Mouse (Mus musculus) brain, adult 2 months (tissue): ENCODE results near the gene Morc3.
A peak's percentile ranks its signal among the peaks of the same experiment; 100 is the strongest.

ENCODE experiments used
- DNase-seq: peaks from one replicate; pipeline ENCODE4 v3.0.0; 2011; ENCODE audit warnings: low read depth, low spot score

Gene Morc3

DNA sequence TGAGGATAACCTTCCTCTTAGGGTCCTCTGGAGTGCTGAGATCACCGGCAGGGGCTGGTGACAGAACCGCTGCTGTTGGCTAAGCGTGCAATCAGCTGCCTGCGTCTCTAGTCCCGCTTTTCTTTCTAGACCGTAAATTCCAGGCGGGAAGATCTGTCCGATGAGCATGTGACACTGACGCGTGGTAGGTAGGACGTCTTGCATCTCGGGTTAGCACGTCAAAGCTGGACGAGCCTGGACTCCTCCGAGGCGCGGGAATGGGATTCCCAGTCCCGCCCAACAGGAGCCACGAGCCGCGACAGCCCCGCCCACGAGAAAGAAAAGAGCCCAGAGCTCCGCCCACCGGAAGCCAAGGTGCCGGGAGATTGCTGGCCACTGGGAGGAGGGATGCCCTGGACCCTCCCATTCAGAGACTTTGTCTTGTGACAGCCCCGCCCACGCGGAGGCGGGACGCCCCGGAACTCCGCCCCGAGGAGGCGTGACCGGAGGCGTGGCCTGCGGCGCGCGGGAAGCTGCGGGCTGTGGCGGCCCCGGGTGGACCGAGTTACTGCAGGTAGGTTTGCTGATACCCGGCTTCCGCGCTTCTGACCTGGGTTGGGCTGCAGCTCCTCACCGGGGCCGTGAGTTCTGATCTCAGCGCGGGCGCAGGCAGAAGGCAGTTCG lies 51.6 kb downstream of the Morc3 start, which contains the start of gene Chaf1b:
Gene Chaf1b (plus strand): TSS at position 479 of the 663 bp plus-strand sequence.
- DNase-seq, result peak; percentile 97

DNA sequence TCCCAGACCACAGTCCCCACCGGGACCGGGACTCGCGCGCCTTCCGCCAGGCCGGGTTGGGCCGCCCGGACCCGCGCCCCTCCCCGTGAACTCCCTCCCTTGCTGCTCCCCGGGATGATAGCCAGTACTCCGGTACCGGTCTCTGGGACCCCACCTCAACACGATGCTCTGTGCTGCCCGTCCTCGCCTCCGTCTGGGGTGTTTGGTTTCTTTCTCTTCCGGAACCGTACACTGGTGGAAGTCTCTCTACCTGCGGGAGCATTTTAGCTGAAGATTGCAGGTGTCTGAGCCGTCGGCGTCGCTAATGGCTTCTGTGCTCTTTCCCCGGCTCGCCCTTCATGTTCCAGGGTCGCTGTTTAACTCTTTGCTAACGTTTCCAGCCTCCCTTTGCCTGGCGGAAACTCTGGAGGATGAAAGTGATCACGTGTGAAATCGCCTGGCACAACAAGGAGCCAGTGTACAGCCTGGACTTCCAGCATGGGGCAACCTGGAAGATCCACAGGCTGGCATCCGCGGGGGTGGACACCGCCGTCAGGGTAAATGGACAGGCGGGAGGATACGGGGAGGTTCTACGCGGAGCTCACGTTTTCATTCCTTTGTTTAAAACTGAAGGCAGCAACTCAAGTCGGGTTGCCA lies 52.3 kb downstream of the Morc3 start:
- DNase-seq, result no peak

GRCm38 (mm10) chr16:93884722-93885113 lies 52.8 kb downstream of the Morc3 start:
- DNase-seq, result no peak

DNA sequence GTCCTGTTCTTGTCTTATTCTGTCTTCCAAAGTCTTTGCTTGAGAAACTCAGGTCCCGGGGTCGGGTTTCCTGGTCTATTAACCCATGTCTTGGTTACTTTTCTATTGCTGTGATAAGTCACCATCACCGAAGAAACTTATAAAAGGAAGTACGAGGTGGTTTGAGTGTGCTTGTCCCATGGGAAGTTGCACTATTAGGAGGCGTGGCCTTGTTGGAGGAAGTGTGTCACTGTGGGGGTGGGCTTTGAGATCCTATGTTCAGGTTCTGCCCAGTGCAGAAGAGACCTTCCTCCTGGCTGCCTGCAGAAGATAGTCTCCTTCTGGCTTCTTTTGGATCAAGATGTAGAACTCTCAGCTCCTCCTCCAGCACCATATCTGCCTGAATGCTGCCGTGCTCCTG lies 56.6 kb downstream of the Morc3 start:
- DNase-seq, result no peak

DNA sequence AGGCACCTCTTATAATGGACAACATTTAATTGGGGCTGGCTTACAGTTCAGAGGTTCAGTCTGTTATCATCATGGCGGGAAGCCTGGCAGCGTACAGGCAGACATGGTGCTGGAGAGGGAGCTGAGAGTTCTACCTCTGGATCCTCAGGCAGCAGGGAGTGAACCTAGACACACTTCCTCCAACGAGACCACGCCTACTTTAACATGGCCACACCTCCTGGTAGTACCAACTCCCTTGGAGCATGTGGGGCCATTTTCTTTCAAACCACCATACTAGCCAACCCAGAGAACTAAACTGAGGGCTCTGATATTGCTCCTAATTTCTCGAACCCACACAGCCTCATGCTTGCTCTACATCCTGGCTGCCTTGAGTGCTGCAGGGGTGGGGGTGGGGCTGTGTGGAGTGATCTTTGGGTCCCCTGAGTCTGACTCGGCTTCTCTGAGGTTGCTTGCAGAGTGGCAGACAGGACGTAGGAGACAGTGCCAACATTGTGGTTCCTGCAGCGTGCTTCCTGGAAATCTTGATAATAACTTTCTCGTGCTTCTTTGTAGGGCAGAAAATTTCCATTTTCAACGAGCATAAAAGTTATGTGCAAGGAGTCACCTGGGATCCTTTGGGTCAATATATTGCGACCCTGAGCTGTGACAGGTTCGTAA lies 59.2 kb downstream of the Morc3 start:
- no peak for DNase-seq

DNA sequence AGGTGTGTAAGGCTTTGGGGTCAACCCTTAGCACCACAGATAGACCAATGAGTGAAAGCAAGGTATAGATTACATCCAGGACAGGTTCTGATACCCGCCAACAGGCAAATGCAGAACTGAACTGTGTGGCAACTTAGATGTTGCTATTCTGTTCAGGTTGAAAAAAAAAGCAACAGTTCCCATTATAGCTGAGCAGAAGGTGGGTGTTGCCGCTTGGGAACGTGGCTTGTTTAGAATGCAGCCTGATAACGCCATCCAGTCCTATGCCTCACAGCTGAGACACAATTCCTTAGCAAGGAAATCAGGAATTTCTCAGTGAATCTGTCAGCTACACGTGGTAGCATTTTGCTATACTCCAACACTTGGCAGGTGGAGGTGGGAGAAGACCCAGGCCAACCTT lies 61.4 kb downstream of the Morc3 start:
- DNase-seq, result peak; percentile 63

DNA sequence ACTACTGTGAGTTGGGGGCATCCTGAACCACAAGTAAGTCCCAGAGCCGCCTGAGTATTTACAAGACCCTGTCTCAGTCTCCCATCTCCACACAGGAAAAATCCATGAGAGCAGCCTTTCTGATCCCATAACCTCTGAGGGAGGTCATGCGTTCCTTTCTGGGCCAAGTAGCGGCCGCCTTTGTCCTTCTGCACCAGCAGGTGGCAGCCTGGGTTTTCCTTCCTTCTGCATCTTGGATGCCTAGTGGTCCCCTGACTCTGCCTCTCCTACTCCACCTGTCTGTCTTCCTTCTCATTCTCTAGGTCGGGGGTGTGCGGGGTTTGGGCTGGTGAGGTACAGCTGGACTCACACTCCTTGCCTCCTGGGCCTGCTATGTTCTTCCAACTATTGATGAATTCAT lies 71.1 kb downstream of the Morc3 start:
- DNase-seq, result no peak

DNA sequence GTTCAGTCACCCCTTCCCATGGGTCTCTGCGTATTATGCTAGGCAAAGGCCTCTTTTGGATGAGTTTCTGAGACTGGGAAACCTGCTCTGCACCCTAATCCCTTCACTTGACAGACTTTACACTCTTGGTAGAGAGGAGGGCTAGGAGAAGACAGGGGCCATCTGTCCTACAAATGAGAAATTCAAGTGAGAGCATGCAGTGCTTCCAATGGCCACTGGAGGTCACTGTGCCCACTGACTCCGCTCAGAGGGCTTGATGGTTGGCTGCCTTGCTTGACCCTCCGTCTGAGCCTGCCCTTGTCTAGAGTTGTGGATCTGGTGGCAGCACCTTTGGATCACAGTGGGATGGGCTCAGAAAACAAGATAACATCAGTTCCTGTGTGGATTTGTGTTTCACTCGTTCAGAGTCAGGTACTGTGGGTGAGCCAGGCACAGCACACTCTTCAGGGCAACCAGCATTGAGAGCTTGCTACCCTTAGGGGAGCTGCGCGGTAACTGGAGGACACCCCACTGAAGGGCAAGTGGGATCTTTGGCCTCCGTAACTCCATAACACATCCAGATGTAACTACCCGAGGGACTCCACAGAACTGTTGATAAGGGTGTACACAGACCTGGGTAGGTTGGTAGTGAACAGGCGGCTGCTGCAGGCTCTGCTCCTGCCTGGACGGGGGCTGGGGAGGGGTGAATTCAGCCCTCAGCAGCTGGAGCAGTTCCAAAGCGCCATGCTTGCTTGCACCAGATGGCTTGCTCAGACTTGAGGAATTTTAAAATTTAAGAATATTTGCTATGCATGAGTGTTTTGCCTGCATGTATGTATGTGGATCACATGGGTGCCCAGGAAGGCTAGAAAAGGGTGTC lies 74.5 kb downstream of the Morc3 start:
- DNase-seq, result peak; percentile 75

- DNase-seq, result no peak
Measured at GRCm38 (mm10) chr16:93907761-93908160, 75.8 kb downstream of the Morc3 start.

GRCm38 (mm10) chr16:93908196-93908595 lies 76.3 kb downstream of the Morc3 start:
- DNase-seq, result no peak

GRCm38 (mm10) chr16:93909936-93910335 lies 78.0 kb downstream of the Morc3 start:
- DNase-seq, result no peak

DNA sequence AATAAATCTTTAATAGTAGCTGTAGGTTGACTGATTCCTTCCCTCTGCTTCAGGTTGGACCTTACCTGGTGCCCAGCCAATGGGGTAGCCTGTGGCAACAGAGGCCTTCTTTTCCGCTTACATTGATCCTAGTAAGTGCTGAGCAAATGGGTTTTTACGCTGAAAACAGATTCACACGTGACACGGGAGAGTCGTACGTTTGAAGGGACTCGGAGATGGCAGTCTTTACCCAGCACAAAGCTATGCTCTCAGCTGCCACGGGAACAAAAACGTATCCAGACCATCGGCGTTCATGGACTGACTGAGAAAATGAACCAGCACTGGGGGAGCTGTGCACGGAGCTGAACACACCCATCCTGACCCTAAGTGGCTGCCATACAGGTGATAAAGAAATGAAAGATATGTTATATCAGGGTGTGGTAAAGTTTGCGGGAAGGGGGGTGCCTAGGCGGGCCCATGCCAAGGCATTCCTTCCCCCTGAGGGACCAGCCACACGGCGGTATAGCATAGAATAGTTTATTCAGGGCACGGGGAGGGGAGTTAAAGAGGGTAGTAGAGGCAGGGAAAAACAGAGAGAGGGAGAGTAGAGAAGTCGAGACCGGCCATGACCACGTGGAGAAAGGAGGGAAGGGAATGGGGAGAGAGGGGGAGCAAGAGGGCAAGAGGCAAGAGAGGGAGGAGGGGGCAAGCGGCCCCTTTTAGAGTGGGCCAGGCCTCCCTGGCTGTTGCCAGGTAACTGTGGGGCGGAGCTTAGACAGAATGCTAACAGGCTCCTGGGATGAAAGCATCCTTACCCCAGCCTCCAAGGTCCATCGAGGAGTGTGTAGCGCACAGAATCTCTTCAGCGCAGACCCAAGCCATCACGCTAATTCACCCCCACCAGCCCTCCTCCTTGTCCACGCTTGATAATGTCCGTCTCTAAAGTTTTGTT lies 79.1 kb downstream of the Morc3 start:
- DNase-seq, result no peak

- DNase-seq, result peak; percentile 53
Measured at GRCm38 (mm10) chr16:93912158-93912557, 80.2 kb downstream of the Morc3 start.

- no peak for DNase-seq
Measured at GRCm38 (mm10) chr16:93912808-93913207, 80.9 kb downstream of the Morc3 start.

DNA sequence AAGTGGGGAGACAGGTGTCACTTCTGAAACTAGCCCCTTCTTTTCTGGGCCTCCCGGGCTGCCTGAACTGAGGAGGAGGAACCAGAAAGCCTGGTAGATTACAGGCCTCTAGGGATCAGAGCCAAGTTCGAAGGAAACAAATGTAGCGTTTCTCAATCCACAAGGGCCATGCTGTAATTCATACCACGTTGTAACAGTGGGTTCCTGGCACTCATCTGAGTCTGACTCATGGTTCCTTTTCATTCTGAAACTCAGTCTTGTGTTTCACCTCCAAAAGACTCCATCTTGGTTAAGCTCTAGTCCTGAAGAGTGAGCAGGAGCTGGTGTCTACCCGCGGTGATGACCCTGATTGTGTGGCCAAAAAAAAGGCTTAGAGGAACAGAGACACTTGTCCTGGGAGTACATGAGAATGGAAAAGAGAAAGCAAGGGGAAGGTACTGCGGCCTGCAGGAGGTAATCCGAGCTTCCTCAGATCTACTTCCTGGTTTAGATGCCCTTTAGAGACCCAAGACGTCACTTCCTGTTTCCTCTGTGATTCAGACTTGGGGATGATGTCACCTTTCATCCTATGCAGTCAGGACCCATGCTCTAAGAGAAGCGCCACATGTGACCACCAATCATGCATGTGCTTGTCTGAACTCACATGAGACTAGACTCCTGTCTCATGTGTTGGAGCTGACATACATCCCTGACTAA lies 82.1 kb downstream of the Morc3 start:
- DNase-seq, result peak; percentile 65

- DNase-seq, result peak; percentile 51
Measured at GRCm38 (mm10) chr16:93915338-93915849, 83.5 kb downstream of the Morc3 start.

DNA sequence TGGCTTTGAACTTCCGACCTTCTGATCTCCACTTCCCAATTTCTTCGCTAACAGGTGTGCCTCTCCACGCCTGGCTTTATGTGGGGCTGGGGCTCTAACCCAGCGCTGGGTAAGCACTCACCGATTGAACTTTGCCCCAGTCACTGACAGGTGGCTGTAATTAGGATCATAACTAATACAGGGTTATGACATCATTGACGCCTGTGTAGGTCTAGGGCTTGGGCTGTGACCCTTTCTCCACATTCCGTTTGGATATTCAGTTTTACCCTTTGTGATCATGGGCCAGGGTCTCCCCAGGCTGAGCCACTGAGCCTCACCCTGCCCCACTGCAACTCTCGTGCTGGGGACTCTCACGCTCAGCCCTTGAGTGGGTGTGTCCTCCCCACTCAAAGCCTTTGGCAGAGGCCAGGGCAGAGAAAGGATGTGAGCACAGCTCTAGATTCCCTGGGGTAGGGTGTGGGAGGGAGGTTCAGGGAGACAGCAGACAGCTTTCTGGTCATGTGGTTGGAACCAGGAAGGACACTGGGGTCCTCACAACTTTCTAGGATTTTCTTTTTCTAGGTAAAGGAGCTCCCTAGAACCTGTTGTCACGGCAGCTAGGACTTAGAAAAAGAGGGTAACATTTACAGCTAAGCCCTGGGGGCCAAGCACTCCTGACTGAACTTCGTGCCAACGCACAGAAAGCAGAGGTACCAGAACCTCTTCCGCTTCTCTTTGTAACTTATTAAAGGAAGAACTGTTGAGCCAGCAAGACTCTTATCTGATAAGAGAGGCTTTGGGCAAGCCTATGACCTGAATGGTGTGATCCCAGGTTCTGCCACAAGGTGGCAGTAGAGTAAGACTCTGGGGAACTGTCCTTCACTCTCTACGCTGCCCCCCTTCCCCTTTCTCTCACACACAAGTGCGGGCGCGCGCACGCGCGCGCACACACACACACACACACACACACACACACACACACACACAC lies 86.1 kb downstream of the Morc3 start:
- peak; percentile 85 for DNase-seq

DNA sequence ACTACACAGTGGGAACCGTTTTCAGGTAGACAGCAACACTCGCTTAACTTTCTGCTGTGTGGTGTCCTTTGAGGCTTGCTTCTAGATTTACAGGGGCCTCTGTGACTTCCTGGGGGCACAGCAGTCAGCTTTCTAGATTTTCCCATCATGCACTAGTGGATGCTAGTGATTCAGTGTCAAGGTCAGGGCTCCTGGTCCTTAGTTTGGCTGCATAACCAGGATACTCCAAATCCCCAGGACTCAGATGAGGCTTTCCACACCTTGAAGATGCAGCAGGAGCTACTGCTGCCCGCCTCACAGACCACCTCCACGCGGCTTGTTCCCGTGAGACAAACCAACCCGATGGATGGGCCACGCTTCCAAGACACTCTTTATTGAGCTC lies 86.7 kb downstream of the Morc3 start:
- DNase-seq, result no peak

DNA sequence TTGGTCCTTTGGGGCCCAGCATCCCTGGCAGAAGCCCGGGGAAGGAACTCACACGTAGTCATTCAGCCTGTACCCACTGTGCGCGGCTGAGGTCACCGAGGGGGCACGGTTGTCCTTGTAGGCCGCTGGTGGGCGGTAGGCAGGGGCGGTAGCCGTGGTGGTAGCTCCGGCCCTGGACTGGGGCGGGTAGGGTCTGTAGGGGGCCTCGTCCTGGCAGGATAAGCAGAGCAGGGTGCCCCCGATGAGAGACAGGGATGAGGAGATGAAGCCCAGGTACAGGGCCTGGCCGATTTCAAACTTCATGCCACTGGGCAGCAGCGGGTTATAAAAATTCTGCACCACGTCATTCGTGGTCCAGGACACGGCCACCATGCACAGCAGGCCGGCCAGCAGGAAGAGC lies 87.3 kb downstream of the Morc3 start:
- no peak for DNase-seq
